Mouse (Mus musculus) myocyte (in vitro differentiated cells): ENCODE data around the gene Zfp64.

ENCODE experiments used
- MYOD1 ChIP-seq, 3 experiments: IDR thresholded peaks; one replicate each; pipeline ENCODE4 v1.6.1; 2011; ENCODE audit warnings: control low read depth in 2 of 3, low read depth in 2 of 3, mild to moderate bottlenecking in 2 of 3, moderate library complexity in 1 of 3; ENCODE audit not compliant: insufficient read length in 2 of 3, control insufficient read depth in 1 of 3
- USF1 ChIP-seq: IDR thresholded peaks from one replicate; pipeline ENCODE4 v1.6.1; 2011; ENCODE audit warnings: low read depth, mild to moderate bottlenecking, control low read depth, moderate library complexity

DNA sequence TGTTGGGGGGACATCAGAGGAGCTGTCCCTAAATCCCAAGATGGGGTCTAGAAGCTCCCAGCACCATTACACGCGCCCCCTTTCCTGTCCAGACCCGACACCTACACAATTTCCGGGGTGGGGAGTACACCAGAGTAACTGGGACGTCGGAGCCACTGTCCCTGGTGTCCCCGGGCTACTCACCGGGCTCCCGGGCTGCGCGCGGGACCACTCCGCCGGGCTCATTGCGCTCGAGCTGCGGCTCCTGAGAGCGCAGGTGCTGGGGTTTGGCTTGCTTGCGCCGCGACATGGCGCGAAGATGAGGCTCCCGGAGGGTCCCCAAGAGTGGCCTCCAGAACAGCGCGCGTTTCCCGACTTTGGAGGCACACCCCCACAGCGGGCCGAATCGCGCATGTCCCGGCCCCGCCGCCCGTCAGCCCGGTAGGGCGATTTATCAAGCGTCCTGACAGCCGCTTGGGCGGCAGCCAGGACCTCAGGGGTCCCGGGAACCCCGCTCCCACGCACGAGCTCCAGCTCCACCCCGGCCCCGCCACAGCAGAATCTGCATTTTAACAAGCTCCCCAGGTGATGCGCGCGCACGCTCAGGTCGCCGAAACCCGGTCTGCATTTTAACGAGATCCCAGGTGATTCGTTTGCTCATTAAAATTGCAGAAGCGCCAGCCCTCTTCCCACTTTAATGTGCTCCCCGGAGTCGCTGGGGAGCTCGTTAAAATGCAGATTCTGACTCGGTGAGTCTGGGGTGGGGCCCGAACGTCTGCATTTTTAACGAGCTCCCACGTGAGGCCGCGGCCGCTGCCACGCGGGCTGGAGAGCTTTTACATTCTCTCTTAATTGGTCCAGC, 43.1 kb downstream of the Zfp64 start:
- TF ChIP-seq USF1, result no peak
- no peak for TF ChIP-seq MYOD1 (IDR thresholded peaks at IDR 0.05; ENCODE audit: control insufficient read depth in 1 of 3, insufficient read length in 2 of 3, low read depth in 2 of 3)
